Mouse (Mus musculus) heart, adult 2 months (tissue): ENCODE measurements around the gene Olfr983.

Experiments used
- CTCF ChIP-seq: fragments of 200-600 bp; IDR thresholded peaks from 2 replicates; pipeline ENCODE4 v1.8.1; 2022; ENCODE audit warnings: antibody characterized with exemption, mild to moderate bottlenecking, moderate library complexity
- POLR2A ChIP-seq: fragments of 200-500 bp; IDR thresholded peaks from 2 replicates; pipeline ENCODE4 v1.6.1; 2011; ENCODE audit warnings: mild to moderate bottlenecking, low read depth, low read length, control low read depth; ENCODE audit not compliant: insufficient read depth

GRCm38 (mm10) chr9:40130084-40130483 lies 36.7 kb upstream of the Olfr983 start, which contains the start of gene Olfr985:
- TF ChIP-seq POLR2A (no peak), CTCF (no peak)
